Mouse (Mus musculus): ENCODE data around the gene F830045P16Rik. TPM values are rescaled to one million over a fixed set of nuclear protein-coding genes. Genes with fewer than 3 reads are reported as not detected.

F830045P16Rik gene
- polyA plus RNA-seq, 1 experiment from 2014 or later = not detected

DNA sequence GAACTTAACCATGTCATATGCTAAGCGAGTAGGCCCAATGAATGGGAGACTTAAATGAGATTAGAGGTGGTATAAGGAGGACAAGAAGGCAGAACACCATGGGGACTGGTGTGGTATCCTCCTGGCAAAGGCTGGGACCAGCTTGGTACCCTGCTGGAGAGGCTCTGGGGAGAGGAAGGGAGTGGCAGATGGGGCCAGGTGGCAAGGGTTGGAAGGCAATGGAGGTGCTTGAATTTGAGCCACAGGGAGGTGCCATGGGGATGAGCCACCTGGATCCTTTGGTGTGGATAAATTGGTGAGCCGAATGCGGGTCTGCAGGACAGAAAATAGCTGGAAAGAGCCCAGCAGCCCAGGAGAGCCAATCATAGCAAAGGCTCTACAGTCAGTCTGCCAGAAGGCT is 8.5 kb upstream of the F830045P16Rik start:
- Histone ChIP-seq H3K9me3 (ENCODE audit: low read depth, low read length) (no peaks in the 10 kb centered on the region), H3K27ac (ENCODE audit: low read depth) (no peak overlapping the region), H3K36me3 (ENCODE audit: insufficient read depth) (no peaks in the 10 kb centered on the region), H3K4me2 (no peak overlapping the region), H3K27me3 (ENCODE audit: insufficient read depth, low read length) (no peaks in the 10 kb centered on the region), H3K9ac (no peak overlapping the region), H3K4me3 (ENCODE audit: low read depth, low read length) (no peak overlapping the region), H3K4me1 (ENCODE audit: insufficient read depth) (no peaks in the 10 kb centered on the region)
- DNase-seq (no peak), ATAC-seq (ENCODE audit: insufficient read depth) (no peak)
- no peak for TF ChIP-seq CTCF (IDR thresholded peaks at IDR 0.05; ENCODE audit: low read depth)
- WGBS = 68% methylated on average over 3 of the region's 3 CpGs

DNA sequence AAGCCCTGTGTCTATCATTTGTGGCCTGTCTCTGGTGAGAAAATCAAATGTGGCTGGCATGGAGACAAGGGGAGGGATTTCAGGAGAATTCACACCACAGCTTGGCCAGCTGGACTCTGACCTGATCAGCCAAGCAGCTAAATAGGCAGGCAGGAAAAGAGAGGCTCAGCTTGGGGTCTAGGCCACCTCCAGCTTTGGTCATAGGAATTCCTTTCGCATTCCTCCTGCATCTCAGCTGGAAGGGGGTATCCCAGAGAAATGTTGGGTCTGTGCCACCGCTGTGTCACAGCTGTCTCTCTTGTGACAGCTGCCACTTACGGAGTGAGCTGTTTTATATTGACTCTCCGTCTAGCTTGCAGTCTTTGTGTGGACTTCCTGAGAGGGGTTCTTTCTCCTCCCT is 8.0 kb upstream of the F830045P16Rik start:
- no peak for TF ChIP-seq CTCF (IDR thresholded peaks at IDR 0.05; ENCODE audit: low read depth)
- WGBS = 23% methylated on average over 4 of the region's 4 CpGs
- DNase-seq = peak; percentile 29
- Histone ChIP-seq H3K4me1 (ENCODE audit: insufficient read depth) (no peaks in the 10 kb centered on the region), H3K36me3 (ENCODE audit: insufficient read depth) (no peaks in the 10 kb centered on the region), H3K9ac (no peak overlapping the region), H3K9me3 (ENCODE audit: low read depth, low read length) (no peaks in the 10 kb centered on the region), H3K4me3 (ENCODE audit: low read depth, low read length) (no peak overlapping the region), H3K27ac (ENCODE audit: low read depth) (no peak overlapping the region), H3K4me2 (no peak overlapping the region), H3K27me3 (ENCODE audit: insufficient read depth, low read length) (no peaks in the 10 kb centered on the region)
- ATAC-seq (ENCODE audit: insufficient read depth) = no peak

DNA sequence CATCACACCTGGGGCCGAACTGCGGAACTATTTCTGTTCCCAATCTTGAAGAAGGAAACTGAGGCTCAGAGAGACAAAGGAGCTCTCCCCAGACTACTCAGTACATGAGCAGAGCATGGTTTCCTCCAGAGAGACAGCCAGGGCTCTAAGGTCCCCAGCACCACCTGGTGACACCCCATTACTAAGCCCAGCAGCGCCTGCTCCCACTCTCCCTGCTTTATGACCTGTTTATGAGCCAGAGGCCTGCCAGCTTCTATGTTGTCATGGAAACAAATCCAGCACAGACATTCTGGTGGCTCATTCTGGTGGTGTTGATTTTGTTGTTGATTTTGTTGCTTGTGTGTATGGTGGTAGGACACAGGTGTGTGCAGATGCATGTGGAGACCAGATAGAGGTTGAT is 3.6 kb upstream of the F830045P16Rik start:
- ATAC-seq (ENCODE audit: insufficient read depth) (no peak), DNase-seq (no peak)
- H3K27me3 ChIP-seq (ENCODE audit: insufficient read depth, low read length) = no peaks in the 10 kb centered on the region
- no peak overlapping the region for H3K9ac ChIP-seq
- no peaks in the 10 kb centered on the region for H3K36me3 ChIP-seq (ENCODE audit: insufficient read depth)
- no peak overlapping the region for H3K4me2 ChIP-seq
- no peak for TF ChIP-seq CTCF (IDR thresholded peaks at IDR 0.05; ENCODE audit: low read depth)
- H3K9me3 ChIP-seq (ENCODE audit: low read depth, low read length) = no peaks in the 10 kb centered on the region
- H3K4me3 ChIP-seq (ENCODE audit: low read depth, low read length) = no peak overlapping the region
- no peak overlapping the region for H3K27ac ChIP-seq (ENCODE audit: low read depth)
- no peaks in the 10 kb centered on the region for H3K4me1 ChIP-seq (ENCODE audit: insufficient read depth)
- WGBS = 74% methylated on average over 3 of the region's 3 CpGs

DNA sequence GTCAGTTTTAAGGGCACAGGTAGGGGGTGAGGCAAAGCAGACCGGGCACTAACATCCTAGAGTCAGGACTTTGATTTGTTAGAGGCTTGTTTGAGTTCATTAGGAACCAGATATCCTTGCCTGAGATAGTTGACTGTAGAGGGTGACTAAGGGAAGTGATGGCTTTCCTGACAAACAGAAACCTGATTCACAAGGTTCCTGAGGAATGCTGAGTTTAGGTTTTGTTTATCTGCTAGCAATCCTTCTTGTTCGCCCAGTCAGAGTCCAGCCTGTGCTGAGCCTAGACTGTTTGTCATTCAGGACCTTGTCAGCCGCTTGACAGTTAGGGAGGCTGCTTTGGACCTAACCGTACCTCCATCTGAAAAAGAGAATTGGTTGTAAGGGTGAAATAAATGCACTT is 2.8 kb upstream of the F830045P16Rik start:
- no peak for DNase-seq
- Histone ChIP-seq H3K27ac (ENCODE audit: low read depth) (no peak overlapping the region), H3K4me1 (ENCODE audit: insufficient read depth) (no peaks in the 10 kb centered on the region), H3K9ac (no peak overlapping the region), H3K4me2 (no peak overlapping the region), H3K9me3 (ENCODE audit: low read depth, low read length) (no peaks in the 10 kb centered on the region), H3K36me3 (ENCODE audit: insufficient read depth) (no peaks in the 10 kb centered on the region), H3K27me3 (ENCODE audit: insufficient read depth, low read length) (no peaks in the 10 kb centered on the region), H3K4me3 (ENCODE audit: low read depth, low read length) (no peak overlapping the region)
- TF ChIP-seq CTCF (IDR thresholded peaks at IDR 0.05; ENCODE audit: low read depth) = no peak
- ATAC-seq (ENCODE audit: insufficient read depth) = no peak
- 21% methylated on average over 4 of the region's 4 CpGs for WGBS

DNA sequence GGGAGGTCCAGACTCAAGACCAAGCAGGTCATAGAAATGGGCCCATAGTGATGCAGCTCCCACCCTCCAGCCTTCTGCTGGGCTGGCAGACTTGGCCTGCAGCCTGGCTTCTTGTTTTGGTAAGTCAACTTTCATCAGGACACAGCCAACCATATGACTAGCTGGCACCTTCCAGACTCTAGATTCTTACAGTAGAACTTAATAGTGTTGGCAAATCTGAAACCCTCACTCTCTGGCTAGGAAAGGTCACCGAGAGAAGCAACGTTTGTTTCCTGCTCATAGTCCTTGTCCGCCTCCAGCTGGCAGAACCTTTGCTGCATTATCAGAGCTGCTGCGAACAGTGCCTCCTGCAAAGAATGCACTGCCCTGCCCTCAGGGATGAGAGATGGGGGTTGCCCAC is 1.5 kb upstream of the F830045P16Rik start:
- ATAC-seq (ENCODE audit: insufficient read depth) = no peak
- WGBS = 67% methylated on average over 4 of the region's 4 CpGs
- no peak overlapping the region for H3K4me2 ChIP-seq

DNA sequence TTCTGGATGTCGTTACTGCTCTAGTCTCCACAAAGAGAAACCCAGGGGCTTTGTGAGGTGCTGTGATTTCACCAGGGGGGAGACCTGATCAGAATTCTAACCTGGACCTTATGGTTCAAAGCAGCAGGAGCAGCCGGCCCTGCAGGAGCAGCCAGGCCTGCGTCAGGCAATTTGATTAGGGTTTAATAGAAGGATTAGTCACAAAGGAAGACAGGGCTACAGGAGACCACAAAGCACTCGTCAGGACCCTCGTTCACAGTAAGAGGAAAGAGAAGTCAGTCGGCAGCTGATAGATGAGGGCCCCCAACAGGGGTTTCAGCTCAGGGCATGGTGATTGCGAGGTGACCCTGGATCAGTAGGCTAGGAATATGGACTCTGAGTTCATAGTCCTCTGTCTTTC is 958 bp upstream of the F830045P16Rik start:
- no peak for DNase-seq
- no peak for ATAC-seq (ENCODE audit: insufficient read depth)

More for the DNA sequence above, 1.5 kb upstream of the F830045P16Rik start:
- H3K4me1 ChIP-seq (ENCODE audit: insufficient read depth) = no peaks in the 10 kb centered on the region
- H3K9ac ChIP-seq = no peak overlapping the region
- no peak overlapping the region for H3K27ac ChIP-seq (ENCODE audit: low read depth)
- no peak for DNase-seq
- H3K9me3 ChIP-seq (ENCODE audit: low read depth, low read length) = no peaks in the 10 kb centered on the region
- H3K4me3 ChIP-seq (ENCODE audit: low read depth, low read length) = no peak overlapping the region
- no peaks in the 10 kb centered on the region for H3K27me3 ChIP-seq (ENCODE audit: insufficient read depth, low read length)
- TF ChIP-seq CTCF (IDR thresholded peaks at IDR 0.05; ENCODE audit: low read depth) = no peak
- no peaks in the 10 kb centered on the region for H3K36me3 ChIP-seq (ENCODE audit: insufficient read depth)

DNA sequence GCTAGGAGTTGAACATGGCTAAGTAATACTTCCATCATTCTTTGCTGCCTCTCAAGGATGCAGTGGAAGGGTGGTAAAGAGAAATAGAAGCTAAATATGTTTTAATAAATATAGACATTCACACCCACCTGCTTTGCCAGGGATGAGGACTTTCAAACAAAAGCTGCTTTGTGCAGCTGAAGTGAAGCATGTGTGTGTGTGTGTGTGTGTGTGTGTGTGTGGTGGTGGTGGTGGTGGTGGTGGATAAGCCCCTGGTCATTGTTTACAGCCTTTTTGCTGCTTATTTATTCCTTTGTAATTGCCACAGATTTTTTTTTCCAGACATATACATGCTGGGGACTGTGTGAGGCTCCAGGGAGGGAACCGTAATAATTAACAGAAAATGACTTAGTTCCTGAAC is 524 bp upstream of the F830045P16Rik start:
- ATAC-seq (ENCODE audit: insufficient read depth) = no peak
- H3K27me3 ChIP-seq (ENCODE audit: insufficient read depth, low read length) = no peaks in the 10 kb centered on the region
- no peaks in the 10 kb centered on the region for H3K36me3 ChIP-seq (ENCODE audit: insufficient read depth)
- no peak for DNase-seq
- no peak overlapping the region for H3K4me3 ChIP-seq (ENCODE audit: low read depth, low read length)
- no peaks in the 10 kb centered on the region for H3K9me3 ChIP-seq (ENCODE audit: low read depth, low read length)
- H3K4me2 ChIP-seq = no peak overlapping the region
- H3K27ac ChIP-seq (ENCODE audit: low read depth) = no peak overlapping the region
- no peak overlapping the region for H3K9ac ChIP-seq
- WGBS = 71% methylated on average over 1 of the region's 1 CpGs
- TF ChIP-seq CTCF (IDR thresholded peaks at IDR 0.05; ENCODE audit: low read depth) = no peak
- no peaks in the 10 kb centered on the region for H3K4me1 ChIP-seq (ENCODE audit: insufficient read depth)

More for the DNA sequence above, 958 bp upstream of the F830045P16Rik start:
- Histone ChIP-seq H3K4me3 (ENCODE audit: low read depth, low read length) (no peak overlapping the region), H3K36me3 (ENCODE audit: insufficient read depth) (no peaks in the 10 kb centered on the region), H3K9ac (no peak overlapping the region), H3K27me3 (ENCODE audit: insufficient read depth, low read length) (no peaks in the 10 kb centered on the region), H3K9me3 (ENCODE audit: low read depth, low read length) (no peaks in the 10 kb centered on the region), H3K4me1 (ENCODE audit: insufficient read depth) (no peaks in the 10 kb centered on the region), H3K4me2 (no peak overlapping the region), H3K27ac (ENCODE audit: low read depth) (no peak overlapping the region)
- no peak for TF ChIP-seq CTCF (IDR thresholded peaks at IDR 0.05; ENCODE audit: low read depth)
- 42% methylated on average over 7 of the region's 7 CpGs for WGBS
